Mouse (Mus musculus) bone marrow, adult 2 months (tissue): ENCODE measurements around the gene Gm973. TPM values are rescaled to one million over a fixed set of nuclear protein-coding genes. Genes with fewer than 3 reads are reported as not detected.

Experiments
- H3K27ac ChIP-seq: fragments of 200-500 bp; 2 replicates; pipeline ENCODE4 v1.5.1; 2012; ENCODE audit warnings: low read depth, mild to moderate bottlenecking, control low read depth, inconsistent platforms, low read length; ENCODE audit not compliant: control insufficient read depth, poor library complexity, insufficient read depth
- H3K4me1 ChIP-seq: fragments of 200-500 bp; 2 replicates; pipeline ENCODE4 v1.6.1; 2011; ENCODE audit warnings: low read length; ENCODE audit not compliant: control insufficient read depth, insufficient read depth
- H3K4me3 ChIP-seq: fragments of 200-500 bp; replicated peaks from 2 replicates; pipeline ENCODE3; 2011; ENCODE audit warnings: mild to moderate bottlenecking, low read depth, low read length, control low read depth; ENCODE audit not compliant: control insufficient read depth
- CTCF ChIP-seq: fragments of 200-500 bp; IDR thresholded peaks from 2 replicates; pipeline ENCODE4 v1.5.1; 2011; ENCODE audit warnings: low read length, control low read depth; ENCODE audit not compliant: control insufficient read depth, insufficient read depth
- POLR2A ChIP-seq: fragments of 200-500 bp; IDR thresholded peaks from 2 replicates; pipeline ENCODE4 v1.6.1; 2011; ENCODE audit warnings: low read depth, mild to moderate bottlenecking, control low read depth, low read length, borderline replicate concordance; ENCODE audit not compliant: control insufficient read depth
- WGBS: fragments of 180-500 bp; shearing (Covaris S2); methylation state at CpG from one replicate; pipeline ENCODE4 v1.1.7; 2018; 5-methylcytosine and 5-hydroxymethylcytosine counted together
- polyA plus RNA-seq: library from polyadenylated mRNA; stranded (reverse); fragments of >200 nt; gene quantifications from 2 replicates; pipeline ENCODE4 v1.2.4, GENCODE M21; 2011; ENCODE audit warnings: low replicate concordance; ENCODE audit not compliant: missing spikeins, insufficient read depth, insufficient read length

Gm973 gene
- polyA plus RNA-seq, 1 experiment: not detected

- 76% methylated on average over 2 of the region's 2 CpGs for WGBS
- no peak overlapping the region for H3K4me3 ChIP-seq
These were observed 13.7 kb upstream of the Gm973 start for GRCm38 (mm10) chr1:59502355-59502754.

GRCm38 (mm10) chr1:59503659-59504301 lies 12.3 kb upstream of the Gm973 start:
- 72% methylated on average over 7 of the region's 7 CpGs for WGBS
- TF ChIP-seq CTCF (no peak), POLR2A (no peak)
- Histone ChIP-seq H3K4me3 (no peak overlapping the region), H3K27ac (no peak overlapping the region), H3K4me1 (no peaks in the 10 kb centered on the region)

More at GRCm38 (mm10) chr1:59502355-59502754, 13.7 kb upstream of the Gm973 start:
- no peaks in the 10 kb centered on the region; the same call in 1 of the 2 replicates for H3K4me1 ChIP-seq
- TF ChIP-seq CTCF: no peak
- no peak for TF ChIP-seq POLR2A
- H3K27ac ChIP-seq: no peak overlapping the region

- Histone ChIP-seq H3K4me3 (no peak overlapping the region), H3K27ac (no peak overlapping the region), H3K4me1 (no peaks in the 10 kb centered on the region)
- 79% methylated on average over 2 of the region's 2 CpGs for WGBS
- no peak for TF ChIP-seq POLR2A
- TF ChIP-seq CTCF: no peak
These were observed 11.8 kb upstream of the Gm973 start for GRCm38 (mm10) chr1:59504302-59504700.

- WGBS: 71% methylated on average over 17 of the region's 17 CpGs
- Histone ChIP-seq H3K4me1 (no peaks in the 10 kb centered on the region), H3K4me3 (no peak overlapping the region), H3K27ac (no peak overlapping the region)
- TF ChIP-seq POLR2A (no peak), CTCF (no peak)
These were observed 7.5 kb upstream of the Gm973 start for GRCm38 (mm10) chr1:59508463-59509139.

- H3K4me1 ChIP-seq: no peaks in the 10 kb centered on the region
- H3K27ac ChIP-seq: no peak overlapping the region
- H3K4me3 ChIP-seq: no peak overlapping the region
- TF ChIP-seq POLR2A: no peak
- no peak for TF ChIP-seq CTCF
- WGBS: 80% methylated on average over 9 of the region's 9 CpGs
These were observed 4.3 kb upstream of the Gm973 start for GRCm38 (mm10) chr1:59511566-59512270.

GRCm38 (mm10) chr1:59520226-59520837 lies 4.3 kb downstream of the Gm973 start:
- Histone ChIP-seq H3K27ac (no peak overlapping the region), H3K4me3 (no peak overlapping the region), H3K4me1 (no peaks in the 10 kb centered on the region)
- WGBS: 71% methylated on average over 11 of the region's 11 CpGs
- no peak for TF ChIP-seq CTCF
- no peak for TF ChIP-seq POLR2A

DNA sequence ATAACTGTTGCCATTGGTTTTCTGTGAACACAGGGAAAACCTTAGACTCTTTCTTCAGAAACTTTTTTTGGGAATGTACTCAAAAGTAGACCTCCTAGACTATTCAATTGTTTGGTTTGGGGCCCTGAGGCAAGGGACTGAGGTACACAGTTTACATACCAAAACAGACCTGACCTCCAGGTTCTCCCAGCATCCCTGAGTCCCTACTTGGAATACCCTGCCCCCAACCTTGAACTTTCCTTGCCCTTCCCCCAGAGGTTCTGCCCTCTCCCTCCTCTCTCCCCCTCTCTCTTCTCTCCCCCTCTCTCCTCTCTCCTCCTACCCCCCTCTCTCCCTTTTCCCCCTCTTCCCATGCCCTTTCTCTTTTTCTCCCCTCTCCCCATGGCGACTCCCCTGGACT lies 6.4 kb downstream of the Gm973 start:
- no peak for TF ChIP-seq POLR2A
- no peak for TF ChIP-seq CTCF
- H3K4me1 ChIP-seq: no peaks in the 10 kb centered on the region
- 70% methylated on average over 1 of the region's 1 CpGs for WGBS
- H3K27ac ChIP-seq: no peak overlapping the region
- H3K4me3 ChIP-seq: no peak overlapping the region
